Mouse (Mus musculus) neural tube, embryonic 13.5 days (tissue): ENCODE data around the gene Litaf. TPM values are rescaled to one million over a fixed set of nuclear protein-coding genes. Genes with fewer than 3 reads are reported as not detected.

Experiments
- ATAC-seq: fragments of 200-750 bp; cut with Nextera tagmentation; 2 replicates; pipeline ENCODE4 v1.8.0; 2017; ENCODE audit warnings: low read depth, mild to moderate bottlenecking, moderate TSS enrichment, moderate library complexity
- H3K27ac ChIP-seq: fragments of 300-500 bp; sonication (generic); replicated peaks from 2 replicates; pipeline ENCODE4 v1.5.1; 2015; ENCODE audit warnings: moderate library complexity, mild to moderate bottlenecking, inconsistent platforms
- H3K27me3 ChIP-seq: fragments of 300-500 bp; sonication (generic); 2 replicates; pipeline ENCODE4 v1.6.1; 2015; ENCODE audit warnings: mild to moderate bottlenecking, inconsistent platforms
- H3K36me3 ChIP-seq: fragments of 300-500 bp; sonication (generic); 2 replicates; pipeline ENCODE4 v1.6.1; 2015; ENCODE audit warnings: mild to moderate bottlenecking, inconsistent platforms
- H3K4me1 ChIP-seq: fragments of 300-500 bp; sonication (generic); replicated peaks from 2 replicates; pipeline ENCODE4 v1.6.1; 2015; ENCODE audit warnings: inconsistent platforms
- H3K4me2 ChIP-seq: fragments of 300-500 bp; sonication (generic); 2 replicates; pipeline ENCODE4 v1.6.1; 2015; ENCODE audit warnings: inconsistent platforms, mild to moderate bottlenecking, moderate library complexity
- H3K4me3 ChIP-seq: fragments of 300-500 bp; sonication (generic); 2 replicates; pipeline ENCODE4 v1.5.1; 2015; ENCODE audit warnings: mild to moderate bottlenecking, inconsistent platforms
- H3K9ac ChIP-seq: fragments of 300-500 bp; sonication (generic); 2 replicates; pipeline ENCODE4 v1.6.1; 2015; ENCODE audit warnings: moderate library complexity, mild to moderate bottlenecking, inconsistent platforms
- H3K9me3 ChIP-seq: fragments of 300-500 bp; sonication (generic); 2 replicates; pipeline ENCODE4 v1.6.1; 2016; ENCODE audit warnings: inconsistent platforms
- WGBS: fragments of 180-500 bp; shearing (Covaris S2); methylation state at CpG from one replicate; pipeline ENCODE4 v1.1.7; 2015; 5-methylcytosine and 5-hydroxymethylcytosine counted together
- polyA plus RNA-seq: library from polyadenylated mRNA; unstranded; fragments of >200 nt; fragmentation: Nextera tagmentation; extraction: Ambion mirVana; gene quantifications from 2 replicates; pipeline ENCODE4 v1.2.1, GENCODE M21; 2015

Litaf gene
- polyA plus RNA-seq, 1 experiment from 2014 or later: 41.5 TPM

DNA sequence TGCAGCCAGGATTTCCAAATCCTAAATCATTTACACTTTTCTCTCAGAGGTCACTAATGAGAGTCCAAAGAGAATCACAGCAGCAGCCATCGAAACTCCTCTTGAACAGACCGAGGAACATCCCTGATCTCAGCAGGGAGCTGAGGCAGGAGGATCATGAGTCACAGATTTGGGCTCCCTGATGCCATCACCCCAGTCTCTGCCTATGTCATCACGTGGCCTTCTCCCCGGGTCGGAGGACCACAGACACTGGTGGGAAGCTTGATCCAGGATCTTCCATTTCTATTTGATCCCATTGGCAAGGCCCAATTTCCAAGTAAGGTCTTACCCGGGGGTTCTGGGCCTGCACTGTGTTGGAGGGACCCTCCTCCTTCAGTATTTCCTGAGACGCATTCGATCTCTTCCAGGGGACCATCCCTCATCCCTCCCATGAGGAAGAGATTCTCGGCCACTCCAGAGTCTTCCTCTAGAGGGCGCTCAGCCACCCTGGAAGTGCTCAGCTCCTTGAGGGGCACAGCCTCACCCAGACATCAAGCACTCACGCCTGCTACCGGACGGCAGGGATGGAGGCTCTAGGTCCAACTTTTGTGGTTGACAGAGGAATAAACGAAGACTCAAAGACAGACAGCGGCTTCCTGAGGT lies 30.0 kb downstream of the Litaf start:
- Histone ChIP-seq H3K9me3 (no peaks in the 10 kb centered on the region), H3K27ac (no peak overlapping the region), H3K27me3 (peaks cover 8% of the 10 kb centered on the region), H3K4me2 (no peak overlapping the region), H3K36me3 (no peaks in the 10 kb centered on the region), H3K9ac (no peak overlapping the region), H3K4me3 (no peak overlapping the region), H3K4me1 (no peaks in the 10 kb centered on the region)
- ATAC-seq: peak; percentile 32; the same call in 1 of the 2 replicates
- WGBS: 28% methylated on average over 15 of the region's 15 CpGs

GRCm38 (mm10) chr16:11035273-11035672 lies 30.7 kb downstream of the Litaf start:
- Histone ChIP-seq H3K9ac (no peak overlapping the region), H3K4me3 (no peak overlapping the region), H3K27me3 (peaks cover 8% of the 10 kb centered on the region), H3K36me3 (no peaks in the 10 kb centered on the region), H3K4me2 (no peak overlapping the region), H3K27ac (no peak overlapping the region), H3K9me3 (no peaks in the 10 kb centered on the region), H3K4me1 (no peaks in the 10 kb centered on the region)
- ATAC-seq: no peak
- 86% methylated on average over 9 of the region's 9 CpGs for WGBS

GRCm38 (mm10) chr16:11034193-11034803 lies 31.7 kb downstream of the Litaf start:
- Histone ChIP-seq H3K36me3 (no peaks in the 10 kb centered on the region), H3K9me3 (no peaks in the 10 kb centered on the region), H3K4me2 (no peak overlapping the region), H3K27ac (no peak overlapping the region), H3K27me3 (peaks cover 8% of the 10 kb centered on the region), H3K9ac (no peak overlapping the region), H3K4me1 (no peaks in the 10 kb centered on the region), H3K4me3 (no peak overlapping the region)
- 0 out of 2 replicates have a peak, but pooled peaks have one; percentile 48 for ATAC-seq
- WGBS: 4% methylated on average over 4 of the region's 4 CpGs

- WGBS: 63% methylated on average over 3 of the region's 3 CpGs
- Histone ChIP-seq H3K4me3 (no peak overlapping the region), H3K27ac (no peak overlapping the region), H3K27me3 (no peaks in the 10 kb centered on the region), H3K4me2 (no peak overlapping the region), H3K9ac (no peak overlapping the region), H3K36me3 (no peaks in the 10 kb centered on the region), H3K4me1 (no peaks in the 10 kb centered on the region), H3K9me3 (no peaks in the 10 kb centered on the region)
- no peak for ATAC-seq
These were observed 34.6 kb downstream of the Litaf start for GRCm38 (mm10) chr16:11031320-11031719.

DNA sequence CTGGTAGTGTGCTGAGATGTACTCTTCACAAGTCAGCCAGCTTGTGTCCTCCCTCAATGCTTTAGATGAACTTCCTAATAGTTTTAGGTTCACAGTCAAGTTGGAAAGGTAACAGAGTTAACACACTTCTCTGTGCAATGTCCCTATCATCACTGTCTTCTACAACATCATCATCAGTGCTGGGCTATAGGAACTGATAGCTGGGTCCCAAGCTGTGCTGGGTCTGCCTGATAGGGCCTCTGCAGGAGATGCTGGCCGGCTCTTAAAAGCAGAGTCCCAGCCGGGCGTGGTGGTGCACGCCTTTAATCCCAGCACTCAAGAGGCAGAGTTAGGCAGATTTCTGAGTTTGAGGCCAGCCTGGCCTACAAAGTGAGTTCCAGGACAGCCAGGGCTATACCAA lies 35.1 kb downstream of the Litaf start:
- H3K27ac ChIP-seq: no peak overlapping the region
- no peak overlapping the region for H3K4me3 ChIP-seq
- H3K36me3 ChIP-seq: no peaks in the 10 kb centered on the region
- H3K9me3 ChIP-seq: no peaks in the 10 kb centered on the region
- ATAC-seq: no peak
- WGBS: 79% methylated on average over 4 of the region's 4 CpGs
- H3K4me2 ChIP-seq: no peak overlapping the region
- no peaks in the 10 kb centered on the region for H3K4me1 ChIP-seq
- H3K9ac ChIP-seq: no peak overlapping the region
- H3K27me3 ChIP-seq: no peaks in the 10 kb centered on the region

DNA sequence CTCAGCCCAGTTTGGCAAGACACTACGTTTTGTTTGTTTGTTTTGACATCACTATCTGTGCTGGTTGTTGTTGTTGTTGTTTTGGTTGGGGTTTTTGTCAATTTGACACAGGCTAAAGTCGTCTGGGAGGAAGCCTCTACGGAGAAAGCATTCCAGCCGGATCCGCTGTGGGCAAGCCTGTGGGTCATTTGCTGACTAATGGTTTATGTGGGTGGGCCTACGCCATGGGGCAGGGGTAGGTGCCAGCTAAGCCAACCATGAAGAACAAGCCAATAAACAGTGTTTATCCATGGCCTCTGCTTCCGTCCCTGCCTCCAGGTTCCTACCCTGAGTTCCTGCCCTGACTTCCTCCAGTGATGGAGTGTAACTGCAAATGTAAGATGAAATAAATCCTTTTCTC lies 37.8 kb downstream of the Litaf start:
- WGBS: 74% methylated on average over 7 of the region's 7 CpGs
- Histone ChIP-seq H3K4me2 (no peak overlapping the region), H3K9ac (no peak overlapping the region), H3K27ac (no peak overlapping the region), H3K4me1 (no peaks in the 10 kb centered on the region), H3K4me3 (no peak overlapping the region), H3K36me3 (no peaks in the 10 kb centered on the region), H3K27me3 (no peaks in the 10 kb centered on the region), H3K9me3 (no peaks in the 10 kb centered on the region)
- no peak for ATAC-seq

DNA sequence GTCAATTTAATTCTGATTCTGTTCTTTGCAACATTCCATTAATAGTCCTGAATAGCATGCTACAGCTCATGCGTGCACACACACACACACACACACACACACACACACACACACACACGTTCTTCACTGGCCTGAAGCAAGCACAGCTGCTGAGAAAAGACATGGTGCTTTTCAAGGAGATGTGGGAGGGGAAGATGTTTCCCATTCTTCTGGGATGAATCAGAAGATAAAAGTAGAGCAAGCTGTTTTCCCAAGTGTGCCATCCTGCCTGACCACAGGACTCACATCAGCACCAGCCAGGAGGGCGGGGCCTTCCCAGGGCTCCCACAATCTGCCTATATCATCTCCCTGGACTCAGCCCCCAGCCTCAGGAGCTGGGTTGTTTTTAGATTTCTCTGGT lies 41.1 kb downstream of the Litaf start:
- no peak overlapping the region for H3K4me3 ChIP-seq
- WGBS: 82% methylated on average over 3 of the region's 3 CpGs
- H3K9ac ChIP-seq: no peak overlapping the region
- H3K27me3 ChIP-seq: no peaks in the 10 kb centered on the region
- H3K4me1 ChIP-seq: peaks cover 5% of the 10 kb centered on the region
- H3K9me3 ChIP-seq: no peaks in the 10 kb centered on the region
- H3K4me2 ChIP-seq: no peak overlapping the region
- no peak overlapping the region for H3K27ac ChIP-seq
- no peaks in the 10 kb centered on the region for H3K36me3 ChIP-seq
- no peak for ATAC-seq

DNA sequence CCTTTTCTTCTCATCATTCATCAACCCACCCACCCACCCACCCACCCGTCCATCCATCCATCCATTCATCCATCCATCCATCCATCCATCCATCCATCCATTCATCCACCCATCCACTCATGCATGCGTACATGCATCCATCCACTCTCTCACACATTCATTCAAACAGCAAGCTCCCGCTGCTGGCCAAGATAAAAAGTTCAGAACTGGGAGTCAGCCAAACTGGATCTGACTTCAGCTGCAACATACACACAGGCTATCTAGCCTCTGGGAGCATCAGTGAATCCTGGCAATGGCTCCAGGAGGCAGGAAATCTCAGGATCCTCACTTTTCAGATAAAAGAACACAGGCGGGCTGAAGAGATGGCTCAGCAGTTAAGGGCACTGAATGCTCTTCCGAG lies 42.3 kb downstream of the Litaf start:
- WGBS: 86% methylated on average over 5 of the region's 5 CpGs
- no peak overlapping the region for H3K27ac ChIP-seq
- peaks cover 5% of the 10 kb centered on the region for H3K4me1 ChIP-seq
- H3K9ac ChIP-seq: no peak overlapping the region
- H3K4me3 ChIP-seq: no peak overlapping the region
- H3K9me3 ChIP-seq: no peaks in the 10 kb centered on the region
- no peaks in the 10 kb centered on the region for H3K27me3 ChIP-seq
- no peak for ATAC-seq
- no peaks in the 10 kb centered on the region for H3K36me3 ChIP-seq
- no peak overlapping the region for H3K4me2 ChIP-seq

- Histone ChIP-seq H3K4me3 (no peak overlapping the region), H3K27ac (peak overlapping the region; percentile 53), H3K27me3 (no peaks in the 10 kb centered on the region), H3K9me3 (no peaks in the 10 kb centered on the region), H3K9ac (no peak overlapping the region), H3K4me1 (peaks cover 13% of the 10 kb centered on the region), H3K4me2 (no peak overlapping the region), H3K36me3 (no peaks in the 10 kb centered on the region)
- no peak for ATAC-seq
- 83% methylated on average over 4 of the region's 4 CpGs for WGBS
These were observed 43.9 kb downstream of the Litaf start for GRCm38 (mm10) chr16:11022113-11022489.

DNA sequence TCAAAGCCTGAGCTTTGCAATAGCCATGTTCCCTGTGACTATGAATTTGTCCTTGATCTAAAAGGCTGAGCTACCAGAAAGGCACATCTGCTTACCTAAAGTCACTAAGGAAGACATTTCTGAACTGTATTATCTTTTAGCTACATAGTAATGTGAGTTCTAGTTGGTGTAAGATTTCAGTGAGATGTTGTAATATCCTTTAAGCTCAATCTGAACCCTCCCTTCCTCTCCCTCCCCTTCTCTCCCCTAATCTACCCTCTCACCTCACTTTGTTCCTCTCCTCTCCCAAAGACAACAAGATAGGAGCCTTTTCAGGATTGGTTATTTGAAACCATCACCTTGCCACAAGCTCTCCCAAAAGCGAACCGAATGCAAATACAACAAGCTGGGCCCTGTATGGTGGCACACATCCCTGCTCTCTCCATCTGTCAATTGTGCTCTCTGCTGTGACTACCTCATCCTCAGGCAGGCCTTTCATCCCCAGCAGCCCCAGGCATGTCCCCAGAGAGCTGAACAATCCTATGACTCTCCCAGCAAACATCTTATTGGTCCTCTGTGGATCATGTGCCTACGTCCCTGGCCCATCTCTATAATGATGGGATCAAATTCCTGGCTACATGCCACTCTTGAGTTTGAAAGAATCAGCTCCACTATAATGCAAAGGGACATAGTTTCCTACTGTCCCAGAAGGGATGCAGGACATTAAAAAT lies 44.4 kb downstream of the Litaf start:
- peak; percentile 75 for ATAC-seq
- H3K9ac ChIP-seq: no peak overlapping the region
- WGBS: 48% methylated on average over 3 of the region's 3 CpGs
- H3K27ac ChIP-seq: peak overlapping the region; percentile 53
- no peaks in the 10 kb centered on the region for H3K9me3 ChIP-seq
- H3K4me1 ChIP-seq: peaks cover 13% of the 10 kb centered on the region
- H3K27me3 ChIP-seq: no peaks in the 10 kb centered on the region
- H3K4me2 ChIP-seq: no peak overlapping the region
- no peak overlapping the region for H3K4me3 ChIP-seq
- no peaks in the 10 kb centered on the region for H3K36me3 ChIP-seq

DNA sequence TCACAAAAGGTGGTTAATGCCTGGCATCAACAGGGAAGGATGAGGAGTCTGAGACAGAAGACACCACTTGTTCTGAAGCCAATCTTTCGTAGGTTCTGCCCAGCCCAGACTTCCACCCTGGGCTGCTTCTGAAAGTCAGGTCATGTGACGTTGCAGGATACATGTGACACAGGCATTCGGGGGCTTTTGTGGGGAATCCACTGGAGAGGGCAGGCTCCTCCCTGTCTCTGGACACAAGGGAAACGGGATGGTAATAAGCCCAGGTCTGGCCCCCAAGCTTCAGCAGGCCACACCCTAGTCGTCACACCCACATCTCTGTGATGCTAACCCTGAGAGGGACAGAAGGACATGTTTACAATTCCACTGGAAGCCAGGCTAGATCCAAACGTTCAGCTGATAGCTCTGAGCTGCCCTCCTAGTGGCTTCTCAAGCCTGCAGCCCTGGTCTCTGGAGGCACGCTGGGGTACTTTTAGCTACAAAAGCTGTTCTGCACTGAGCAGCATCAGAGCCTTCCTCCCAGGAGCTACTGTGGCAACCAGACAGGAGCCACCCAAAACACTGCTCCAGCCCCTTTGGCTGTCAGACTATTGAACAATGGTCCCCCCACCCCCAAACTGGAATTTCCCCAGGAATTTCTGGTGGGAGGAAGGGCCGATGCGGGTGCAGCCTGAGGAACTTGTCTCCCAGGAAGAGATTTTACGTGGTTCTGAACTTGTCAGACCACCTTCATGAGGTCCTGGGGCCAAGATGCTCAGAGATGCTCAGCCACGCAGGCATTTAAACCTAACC lies 48.0 kb downstream of the Litaf start:
- Histone ChIP-seq H3K4me1 (peaks cover 13% of the 10 kb centered on the region), H3K4me2 (no peak overlapping the region), H3K36me3 (no peaks in the 10 kb centered on the region), H3K9ac (no peak overlapping the region), H3K9me3 (no peaks in the 10 kb centered on the region), H3K27ac (no peak overlapping the region), H3K27me3 (no peaks in the 10 kb centered on the region), H3K4me3 (no peak overlapping the region)
- no peak for ATAC-seq
- 62% methylated on average over 11 of the region's 11 CpGs for WGBS

DNA sequence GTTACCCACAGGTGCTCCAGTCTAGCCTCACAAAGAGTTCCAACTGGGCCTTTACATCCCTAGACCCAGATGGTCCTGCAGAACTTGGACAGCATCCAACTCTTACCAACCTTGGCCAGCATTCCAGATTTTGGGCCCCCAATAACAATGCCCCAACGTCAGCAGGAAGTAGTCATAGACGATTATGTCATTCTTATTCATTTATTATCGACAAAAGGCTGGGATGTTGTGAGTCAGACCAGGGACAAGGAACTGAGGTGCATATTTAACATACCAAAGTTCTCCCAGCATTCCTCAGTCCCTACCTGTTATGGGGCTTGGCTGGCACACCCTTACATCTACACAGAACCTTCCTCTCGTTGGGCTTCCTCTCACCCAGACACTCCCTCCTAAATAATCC lies 49.6 kb downstream of the Litaf start:
- Histone ChIP-seq H3K9ac (no peak overlapping the region), H3K4me3 (no peak overlapping the region), H3K9me3 (no peaks in the 10 kb centered on the region), H3K27me3 (no peaks in the 10 kb centered on the region), H3K27ac (no peak overlapping the region), H3K4me1 (peaks cover 17% of the 10 kb centered on the region), H3K36me3 (no peaks in the 10 kb centered on the region), H3K4me2 (no peak overlapping the region)
- WGBS: 84% methylated on average over 4 of the region's 4 CpGs
- no peak for ATAC-seq
